In genomic region chr17:14513454-14513853, GRCm38 (mm10) we compare ENCODE assay signal across 17 mouse cellular contexts.
"Had no signal": no experiment of that assay in that cellular context is flagged by ENCODE, and none has a peak within 500 bp of the region (broad histone marks: within the 10 kb centered on the region; RNA-seq: fewer than 3 reads in every experiment).

No protein-coding gene starts in this region.

- H3K36me3 ChIP-seq: intestine, embryonic 15.5 days; liver, embryonic 13.5 days had no signal

- ATAC-seq: intestine, embryonic 15.5 days had no signal

- H3K27ac ChIP-seq: intestine, embryonic 15.5 days; layer of hippocampus, adult 2 months; liver, embryonic 13.5 days; stomach, postnatal 0 days had no signal

- H3K4me2 ChIP-seq: intestine, embryonic 15.5 days; liver, embryonic 13.5 days; midbrain, embryonic 11.5 days had no signal

- H3K4me3 ChIP-seq: intestine, embryonic 15.5 days; layer of hippocampus, adult 2 months; liver, embryonic 13.5 days had no signal

- H3K9ac ChIP-seq: intestine, embryonic 15.5 days; liver, embryonic 13.5 days had no signal

- H3K27me3 ChIP-seq: intestine, embryonic 15.5 days; liver, embryonic 13.5 days had no signal

- H3K4me1 ChIP-seq: liver, embryonic 13.5 days had no signal

- DNase-seq: kidney, postnatal 25 days; layer of hippocampus, adult 9-11 months; liver, embryonic 13.5 days; lung, adult 2 months; lung, postnatal 14 days; lung, postnatal 4 days; midbrain, embryonic 14.5 days; right cerebral cortex, adult 18-20 months; right cerebral cortex, postnatal 14 days; right cerebral cortex, postnatal 4 days; thymus, adult 2 months; thymus, postnatal 14 days; thymus, postnatal 4 days had no signal

- H3K9me3 ChIP-seq: intestine, embryonic 15.5 days; liver, embryonic 13.5 days had no signal
